Mouse (Mus musculus): ENCODE measurements around the gene Lrrtm4.

GRCm38 (mm10) chr6:80079290-80079689, 60.6 kb downstream of the Lrrtm4 start:
- TF ChIP-seq EP300 (IDR thresholded peaks at IDR 0.05; ENCODE audit: insufficient read depth, low read depth, low read length) (no peak), CTCF (IDR thresholded peaks at IDR 0.05; ENCODE audit: low read depth, low read length) (no peak)

All from ES-Bruce4 (cell line).